Mouse (Mus musculus): ENCODE measurements around the gene Znhit3.

Znhit3 gene

DNA sequence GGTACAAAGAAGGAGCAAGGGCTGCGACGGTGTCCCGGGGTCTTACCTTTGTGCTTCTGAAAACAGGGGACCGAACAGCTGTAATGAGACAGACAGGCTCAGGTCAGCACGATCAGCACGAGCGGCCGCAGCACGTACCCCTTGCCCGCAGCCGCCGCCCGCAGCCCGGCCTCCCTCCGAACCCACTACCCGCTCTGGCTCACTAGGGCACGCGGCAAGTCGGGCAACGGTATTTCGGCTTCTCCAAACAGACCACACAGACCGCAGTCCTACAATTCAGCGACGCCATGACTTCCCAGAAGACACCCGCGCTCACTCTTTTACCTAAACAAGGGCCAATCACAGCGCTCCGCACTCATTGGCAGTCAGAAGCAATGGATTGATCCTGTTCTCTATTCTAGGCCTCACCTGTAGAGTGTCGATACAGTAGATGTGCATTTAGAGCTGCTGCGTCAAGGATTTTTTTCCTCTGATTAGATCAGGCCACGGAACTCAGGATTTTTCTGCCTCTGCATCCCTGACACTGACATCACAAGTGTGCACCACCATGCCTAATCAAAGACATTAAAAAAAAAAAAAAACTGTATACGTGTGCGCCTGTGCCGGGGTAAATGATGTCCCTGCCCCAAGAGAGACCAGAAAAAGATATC is at the start of gene Znhit3:
Gene Znhit3, minus strand, starts transcription at position 314 of the 650 bp plus-strand sequence.
- peak; percentile 81 for DNase-seq (ENCODE audit: extremely low spot score)

DNA sequence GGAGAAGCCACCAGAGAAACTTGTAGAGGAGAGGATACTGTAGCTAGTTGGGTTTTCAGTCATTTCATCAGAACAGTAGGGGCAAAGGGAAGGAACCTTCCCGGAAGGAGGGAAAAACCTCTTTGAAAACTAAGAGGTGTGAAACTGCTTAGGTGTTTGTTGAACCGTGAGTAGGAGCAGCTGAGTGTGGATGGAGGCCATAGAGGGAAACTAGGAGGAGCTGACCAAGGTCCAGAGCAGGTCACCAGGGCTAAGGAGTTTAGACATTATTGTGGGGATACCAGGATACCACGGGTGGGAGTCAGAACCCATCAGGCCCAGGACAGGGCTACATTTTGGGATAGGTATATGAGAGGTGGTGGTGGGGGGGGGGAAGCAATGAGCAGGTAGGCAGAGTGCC is 47.4 kb upstream of the Znhit3 start:
- no peak for DNase-seq (ENCODE audit: extremely low spot score)

DNA sequence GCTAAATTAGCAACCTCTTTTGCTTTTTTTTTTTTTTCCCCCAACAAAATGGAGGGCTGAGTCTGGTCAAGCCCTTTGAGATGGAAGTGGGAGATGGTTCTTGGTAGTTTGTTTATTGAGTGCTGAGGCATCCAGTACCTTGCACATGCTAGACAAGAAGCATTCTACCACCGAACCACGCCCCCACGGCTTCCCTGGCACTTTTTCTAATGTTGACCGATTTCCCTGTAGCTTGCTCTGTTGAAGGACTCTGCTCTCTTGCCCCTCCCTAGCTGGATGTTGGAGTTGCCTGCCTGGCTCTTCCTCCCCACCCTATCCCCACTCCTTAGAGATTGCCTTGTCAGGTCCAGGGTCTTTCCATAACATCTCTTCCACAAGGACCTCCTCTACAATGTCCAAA is 46.4 kb upstream of the Znhit3 start:
- DNase-seq (ENCODE audit: extremely low spot score) = no peak

DNA sequence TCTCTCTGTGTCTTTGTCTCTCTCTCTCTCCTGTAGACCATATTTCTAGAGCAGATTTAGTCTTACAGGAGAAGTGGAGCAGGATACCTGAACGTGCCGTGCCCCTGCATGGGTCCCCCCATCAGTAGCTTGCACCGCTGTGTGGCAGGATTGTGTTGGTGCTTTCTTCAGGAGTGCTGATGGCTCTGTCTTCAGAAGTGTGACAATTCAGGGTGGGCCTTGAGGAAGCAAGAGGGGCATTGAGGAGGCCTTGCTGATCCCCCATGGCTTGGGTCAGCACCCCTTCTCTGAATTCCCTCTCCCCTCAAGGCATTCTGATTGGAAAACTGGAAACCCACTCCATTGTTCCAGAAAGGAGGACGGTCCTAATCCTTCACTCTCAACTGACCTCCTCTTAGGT is 45.4 kb upstream of the Znhit3 start:
- DNase-seq (ENCODE audit: extremely low spot score) = no peak

DNA sequence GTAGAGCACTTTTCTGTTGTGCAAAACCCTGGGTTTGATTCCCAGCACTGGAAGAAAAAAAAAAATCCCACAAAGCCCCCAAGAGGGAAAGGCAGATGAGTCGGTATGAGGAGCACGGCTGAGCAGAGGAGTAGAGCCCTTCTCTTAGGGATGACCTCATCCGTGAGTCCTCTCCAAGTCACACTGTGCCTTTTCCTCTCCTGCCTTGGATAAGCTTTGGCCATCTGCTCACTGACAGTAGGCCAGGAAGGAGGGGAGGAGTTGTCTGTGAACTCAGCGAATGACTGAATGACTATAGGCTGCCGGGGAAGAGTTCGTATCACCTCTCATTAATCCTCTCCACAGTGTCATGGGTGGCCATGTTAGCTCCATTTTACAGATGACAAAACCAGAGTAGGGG is 44.6 kb upstream of the Znhit3 start:
- DNase-seq (ENCODE audit: extremely low spot score) = no peak

DNA sequence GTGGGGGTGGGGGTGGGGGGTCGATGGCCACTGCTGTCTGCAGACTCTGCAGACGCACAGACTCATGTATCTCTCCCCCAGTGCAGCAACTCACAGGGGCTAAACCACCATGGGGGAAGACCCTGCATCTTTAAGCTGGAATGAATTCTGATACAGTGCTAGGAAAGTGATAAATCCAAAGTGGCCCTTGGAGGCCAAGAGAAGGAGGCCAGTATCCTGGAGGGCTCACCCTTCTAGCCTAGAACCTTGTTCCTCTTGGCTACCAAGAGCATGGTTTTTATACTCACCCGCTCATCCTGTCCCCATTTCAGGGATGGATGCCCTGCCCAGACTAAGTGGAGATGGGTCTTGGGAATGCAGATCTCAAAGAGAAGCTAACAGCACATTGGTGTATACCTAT is 44.1 kb upstream of the Znhit3 start:
- no peak for DNase-seq (ENCODE audit: extremely low spot score)

DNA sequence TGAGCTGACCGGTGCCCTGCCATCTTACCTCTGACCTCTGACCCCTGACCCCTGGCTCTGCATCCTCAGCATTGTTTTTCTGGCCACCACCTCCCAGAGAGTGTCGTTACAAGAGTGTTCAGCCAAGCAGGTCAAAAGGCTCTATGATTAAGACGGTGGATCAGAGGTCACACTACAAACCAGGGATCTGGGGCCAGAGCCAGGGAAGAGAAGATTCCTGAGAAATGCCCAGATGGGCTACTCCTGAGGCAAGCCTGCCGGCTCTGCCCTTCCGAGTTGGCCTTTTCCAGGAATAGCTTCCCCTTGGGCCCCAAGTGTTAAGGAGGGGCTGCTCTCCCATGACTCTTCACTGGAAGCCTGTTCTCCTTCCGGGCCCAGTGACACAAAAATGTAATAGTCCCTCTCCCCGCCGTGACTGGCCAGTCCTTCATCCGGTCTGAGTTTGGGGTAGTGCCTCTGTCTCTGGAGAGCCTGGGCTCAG is 43.6 kb upstream of the Znhit3 start:
- peak; percentile 75 for DNase-seq (ENCODE audit: extremely low spot score)

DNA sequence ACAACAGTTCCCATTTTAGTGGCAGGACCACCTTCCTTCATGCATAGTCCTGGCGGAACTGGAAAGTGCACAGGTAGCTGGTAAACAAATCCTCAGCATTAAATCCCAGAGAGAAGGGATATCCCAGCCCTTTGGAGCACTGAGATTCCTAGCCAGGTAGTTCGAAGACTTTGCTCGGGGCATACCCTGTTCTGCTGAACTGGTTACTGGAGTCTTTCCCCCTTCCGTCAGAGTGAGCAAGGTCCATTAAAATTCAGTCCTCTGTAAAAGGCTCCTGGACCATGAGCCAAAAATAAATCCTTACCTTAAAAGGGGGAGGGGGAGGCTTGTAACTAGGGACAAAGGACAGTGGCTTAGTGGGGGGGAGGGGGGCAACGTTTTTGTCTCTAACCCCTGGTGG is 43.0 kb upstream of the Znhit3 start:
- no peak for DNase-seq (ENCODE audit: extremely low spot score)

DNA sequence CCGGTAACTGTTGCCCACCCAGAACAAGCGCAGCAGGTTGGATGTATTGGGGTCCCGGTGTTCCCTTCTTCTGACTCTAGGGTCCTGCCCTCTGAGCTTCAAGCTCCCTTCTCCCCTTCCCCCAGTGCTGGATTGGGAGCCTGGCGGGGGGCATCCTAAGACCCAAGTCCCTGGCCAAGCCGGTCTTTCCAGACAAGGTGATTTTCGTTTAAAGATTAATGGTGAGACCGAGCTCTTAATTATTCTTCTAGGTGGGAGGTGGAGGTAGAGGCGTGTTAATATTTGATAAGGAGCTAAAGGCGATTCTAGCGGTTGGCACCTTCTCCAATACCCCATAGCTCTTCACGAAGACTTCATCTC is 42.1 kb upstream of the Znhit3 start:
- no peak for DNase-seq (ENCODE audit: extremely low spot score)

DNA sequence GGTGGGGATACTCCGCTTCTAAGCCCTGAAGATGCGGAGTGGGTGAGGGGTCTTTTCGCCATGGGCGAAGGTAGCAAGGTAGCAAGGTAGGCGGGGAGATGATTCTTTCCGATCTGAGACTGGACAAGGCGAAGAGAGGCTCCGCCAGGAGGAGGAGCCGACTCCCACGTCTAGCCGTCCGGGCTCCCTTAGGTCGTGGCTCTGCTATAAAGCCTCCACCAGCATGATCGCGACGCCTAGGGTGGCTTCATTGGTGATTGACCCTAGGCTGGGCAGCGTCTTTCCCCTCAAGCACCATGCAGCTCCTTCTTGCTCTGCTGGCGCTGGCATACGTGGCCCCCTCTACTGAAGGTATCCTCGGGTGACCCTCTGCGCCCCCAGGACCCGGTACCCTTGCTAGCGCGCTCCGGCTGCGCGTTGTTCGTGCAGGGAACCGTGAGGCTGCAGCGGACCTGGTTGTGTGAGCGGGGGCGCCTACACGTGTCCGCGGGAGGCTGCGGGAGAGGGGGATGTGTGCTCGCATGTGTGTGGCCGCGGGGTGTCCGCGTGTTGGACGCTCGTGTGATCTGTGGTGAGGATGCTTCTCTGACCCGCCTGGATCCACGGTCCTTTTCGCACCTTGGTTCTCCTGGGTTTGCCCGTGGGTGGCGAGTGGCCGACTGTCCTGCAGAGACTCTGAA is 41.6 kb upstream of the Znhit3 start, which contains the start of gene Car4:
Gene Car4, plus strand, starts transcription at position 196 of the 680 bp plus-strand sequence.
- DNase-seq (ENCODE audit: extremely low spot score) = peak; percentile 40

DNA sequence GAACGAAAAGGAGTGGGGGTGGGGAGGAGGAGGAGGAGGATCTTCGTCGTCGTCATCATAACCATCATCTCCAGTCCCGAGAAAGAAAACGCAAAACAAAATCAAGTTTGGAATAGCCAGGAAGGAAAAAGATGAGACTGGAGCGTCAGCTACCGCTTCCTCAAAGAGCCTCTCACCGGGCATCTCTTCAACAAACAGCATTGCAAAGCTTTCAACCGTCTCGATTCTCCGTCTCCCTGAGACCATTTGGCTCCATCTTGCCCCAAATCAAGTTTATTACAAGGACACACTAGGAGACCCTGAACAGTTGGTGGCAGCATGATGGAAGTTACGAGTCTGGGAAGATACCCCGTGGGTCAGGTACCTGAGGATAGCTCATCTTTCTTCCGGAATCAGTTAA is 41.0 kb upstream of the Znhit3 start:
- no peak for DNase-seq (ENCODE audit: extremely low spot score)

DNA sequence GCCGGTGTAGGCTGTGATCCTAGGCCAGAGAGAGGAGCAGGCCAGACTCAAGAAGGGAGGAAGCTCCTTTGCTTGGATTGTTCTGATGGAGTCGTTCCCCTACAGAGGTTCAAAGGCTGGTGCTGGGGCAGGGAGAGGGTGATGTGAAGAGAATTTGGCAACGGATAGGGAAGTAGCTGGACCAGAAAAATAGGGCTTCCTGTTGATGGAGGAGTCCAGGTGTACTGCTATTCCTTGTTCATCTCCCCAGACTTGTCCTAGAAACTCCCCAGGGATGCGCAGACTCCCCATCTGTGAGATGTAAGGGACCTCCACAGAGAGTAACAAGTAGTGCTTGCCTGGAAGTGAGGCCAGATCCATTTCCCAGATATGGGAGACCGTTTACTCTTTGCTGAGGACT is 40.2 kb upstream of the Znhit3 start:
- DNase-seq (ENCODE audit: extremely low spot score) = no peak

DNA sequence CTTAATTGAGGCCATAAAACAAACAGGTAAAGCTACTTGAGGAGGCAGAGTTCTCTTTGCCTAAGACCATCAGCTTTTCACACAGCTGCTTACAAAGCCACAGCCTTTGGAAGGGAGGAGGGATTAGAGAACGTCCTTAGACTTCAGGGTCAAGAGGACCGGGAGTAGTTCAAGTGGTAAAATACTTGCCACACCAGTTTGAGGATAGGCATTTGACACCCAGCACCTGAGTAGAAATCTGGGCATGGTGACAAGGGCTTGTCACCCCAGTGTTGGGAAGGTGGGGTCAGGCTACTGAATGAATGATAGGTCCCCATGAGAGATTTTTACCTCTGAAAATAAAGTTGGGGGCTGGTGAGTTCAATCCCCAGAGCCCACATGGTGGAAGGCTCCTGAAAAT is 36.4 kb upstream of the Znhit3 start:
- DNase-seq (ENCODE audit: extremely low spot score) = no peak

DNA sequence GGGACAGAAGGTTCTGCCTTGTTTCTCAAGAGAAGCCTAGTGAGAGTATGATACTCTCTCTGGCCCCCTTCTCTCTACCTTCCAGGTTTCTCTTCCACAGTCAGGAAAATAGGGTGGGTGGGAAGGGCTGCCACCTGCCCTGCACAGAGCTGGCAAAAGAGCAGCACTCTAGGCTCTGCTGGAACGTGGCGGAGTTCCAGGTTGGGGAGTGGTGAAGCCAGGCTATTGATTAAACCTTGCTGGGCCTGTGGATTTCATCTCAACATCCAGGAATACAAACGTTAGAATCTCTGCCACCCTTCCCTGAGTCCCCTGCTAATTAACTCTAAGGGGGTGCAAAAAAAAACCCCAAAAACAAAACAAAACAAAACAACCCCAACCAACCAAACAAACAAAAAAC is 32.4 kb upstream of the Znhit3 start:
- no peak for DNase-seq (ENCODE audit: extremely low spot score)

DNA sequence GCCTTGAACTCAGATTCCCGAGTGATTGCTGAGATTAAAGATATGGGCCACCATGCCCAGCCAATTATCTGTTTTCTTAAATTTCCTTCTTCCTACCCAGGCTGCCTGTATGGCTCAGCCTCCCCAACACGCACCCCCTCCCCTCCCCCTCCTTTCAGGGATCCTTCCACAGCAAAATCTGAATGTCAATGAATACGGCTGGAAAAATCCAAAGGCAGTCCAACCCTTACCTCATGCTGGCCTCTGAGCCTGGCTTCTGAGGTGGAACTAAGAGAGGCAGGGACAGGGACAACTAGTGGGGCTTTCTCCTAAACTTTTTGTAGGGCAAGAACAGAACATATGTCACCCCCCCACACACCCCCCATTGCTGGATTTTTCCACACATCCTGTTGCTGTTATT is 31.9 kb upstream of the Znhit3 start:
- no peak for DNase-seq (ENCODE audit: extremely low spot score)

DNA sequence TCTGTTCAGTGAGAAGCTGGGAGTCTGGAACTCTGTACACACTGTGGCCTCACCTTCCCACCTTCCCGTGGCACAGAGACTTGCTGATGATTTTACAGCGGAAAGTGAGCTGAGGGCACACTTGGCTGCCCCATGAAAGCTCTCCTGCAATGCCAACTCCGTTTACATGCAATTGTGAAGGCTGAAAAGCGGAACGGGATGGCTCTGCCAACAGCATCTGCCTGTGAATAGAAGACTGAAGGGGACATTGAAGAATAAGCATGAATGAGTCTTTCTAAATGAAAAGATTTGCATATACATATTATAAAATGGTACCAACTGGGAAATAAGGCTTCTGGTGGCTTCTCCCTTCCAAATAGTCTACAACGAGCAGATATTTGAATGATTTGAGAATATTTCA is 31.0 kb upstream of the Znhit3 start:
- no peak for DNase-seq (ENCODE audit: extremely low spot score)

DNA sequence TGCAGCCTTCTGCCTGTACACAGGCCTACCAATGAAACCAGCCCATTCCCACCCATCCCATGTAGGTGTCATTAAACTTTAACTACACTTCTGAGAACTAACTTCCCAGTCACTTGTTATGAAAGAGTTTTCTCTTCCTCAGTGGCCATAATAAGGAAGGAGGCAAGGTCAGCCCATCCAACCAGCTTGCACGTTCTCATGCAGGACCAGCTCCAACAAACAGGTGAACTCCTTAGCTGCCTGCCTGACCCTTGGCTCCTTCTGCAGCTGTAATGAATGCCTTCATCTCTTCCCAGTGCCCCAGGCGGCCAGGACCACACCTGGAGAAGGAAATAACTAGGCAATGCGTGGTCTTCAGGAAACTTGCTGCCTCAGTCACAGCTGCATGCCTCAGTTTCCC is 29.7 kb upstream of the Znhit3 start:
- no peak for DNase-seq (ENCODE audit: extremely low spot score)

DNA sequence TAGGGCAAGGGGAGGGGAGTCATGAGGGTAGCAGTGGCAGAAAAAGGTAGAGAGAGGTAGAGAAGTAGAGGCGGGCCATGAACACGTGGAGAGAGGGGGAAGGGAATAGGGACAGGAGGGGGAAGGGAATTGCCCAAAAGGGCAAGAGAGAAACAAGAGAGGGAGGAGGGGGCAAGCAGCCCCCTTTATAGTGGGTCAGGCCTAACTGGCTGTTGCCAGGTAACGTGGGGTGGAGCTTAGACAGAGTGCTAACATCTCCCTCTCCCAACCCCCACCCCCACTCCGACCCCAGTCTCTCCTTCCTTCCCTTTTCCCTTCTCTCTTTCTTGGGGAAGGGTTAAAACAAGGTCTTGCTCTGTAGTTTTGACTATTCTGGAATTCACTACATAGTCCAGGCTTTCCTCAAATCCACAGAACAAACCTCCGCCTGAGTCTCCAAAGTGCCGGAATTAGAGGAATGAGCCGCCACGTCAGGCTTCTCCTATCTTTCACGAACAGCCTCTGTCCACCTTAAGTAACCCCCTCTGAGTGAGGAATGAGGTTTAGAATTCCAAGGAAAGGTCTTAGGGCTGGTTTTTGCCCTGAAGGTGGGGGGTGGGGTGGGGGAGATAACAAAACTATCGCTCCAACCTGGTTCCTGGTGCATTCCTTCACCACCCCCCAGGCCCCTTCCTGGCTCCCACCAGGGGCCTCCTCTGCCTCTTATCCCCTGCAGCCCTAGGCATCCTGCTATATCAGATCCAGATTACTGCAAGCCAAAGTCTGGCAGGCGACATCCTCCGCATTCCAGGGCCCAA is 28.7 kb upstream of the Znhit3 start:
- DNase-seq (ENCODE audit: extremely low spot score) = peak; percentile 53

DNA sequence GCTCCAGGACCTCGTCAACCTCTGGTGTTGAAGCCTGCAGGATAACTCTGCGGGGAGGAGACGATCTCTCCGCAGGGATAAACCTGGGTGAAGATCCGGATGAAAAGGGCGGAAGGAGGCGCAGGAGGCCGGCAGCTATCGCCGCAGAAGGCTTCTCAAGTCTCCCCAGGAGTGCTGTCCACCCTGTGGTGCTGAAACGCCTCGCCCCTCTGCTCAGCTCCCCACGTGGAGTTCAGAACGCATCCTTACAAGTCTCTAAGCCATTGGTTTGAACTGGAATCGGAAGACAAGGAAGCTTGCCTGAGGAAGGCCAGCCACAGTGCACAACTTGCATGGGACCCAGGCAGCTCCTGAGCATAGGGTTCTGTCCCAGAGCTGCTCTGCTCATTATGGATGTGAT is 27.8 kb upstream of the Znhit3 start:
- peak; percentile 84 for DNase-seq (ENCODE audit: extremely low spot score)

DNA sequence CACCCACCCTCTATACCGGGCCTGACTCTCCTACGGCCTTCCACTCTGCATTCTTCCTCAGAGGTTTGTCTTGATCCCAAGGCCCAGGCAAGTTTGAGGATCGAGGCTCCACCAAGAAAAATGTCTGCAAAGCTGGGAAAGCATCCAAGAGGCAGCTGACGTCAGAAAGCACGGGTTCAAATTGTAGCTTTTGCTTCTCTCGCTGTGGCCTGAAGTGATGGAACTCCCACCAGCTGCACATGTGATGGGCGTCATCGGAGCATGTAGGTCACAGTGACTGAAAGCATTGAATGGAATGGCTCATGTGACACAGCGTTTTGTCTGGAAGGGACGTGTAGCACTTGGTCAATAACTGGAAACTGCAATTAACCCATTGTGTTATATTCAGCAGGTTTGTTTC is 24.0 kb upstream of the Znhit3 start:
- no peak for DNase-seq (ENCODE audit: extremely low spot score)

DNA sequence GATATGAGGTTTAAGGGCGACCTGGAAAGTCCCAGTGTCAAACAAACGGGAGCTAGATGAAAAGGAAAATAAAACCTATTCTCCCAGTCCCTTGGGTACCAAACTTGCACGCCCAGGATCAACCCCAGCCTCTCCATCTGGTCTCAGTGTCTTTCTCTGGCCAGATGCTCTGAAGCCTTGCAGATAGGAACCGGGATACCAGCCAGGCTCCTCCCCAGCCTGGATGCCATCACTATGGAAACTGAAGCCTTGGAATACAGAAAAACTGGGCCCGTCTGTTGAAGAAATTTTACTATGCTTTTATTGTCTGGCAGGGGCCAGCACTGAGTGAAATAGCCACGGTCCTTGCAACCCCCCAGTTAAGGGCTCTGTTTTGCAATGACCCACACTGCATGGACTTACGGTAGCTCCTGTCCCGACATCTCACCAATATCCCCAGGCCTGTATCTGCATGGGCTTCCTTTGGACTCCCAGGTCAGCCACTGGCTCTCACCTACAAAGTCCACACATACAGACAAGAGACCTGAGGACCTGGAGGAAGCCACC is 23.4 kb upstream of the Znhit3 start:
- DNase-seq (ENCODE audit: extremely low spot score) = no peak

DNA sequence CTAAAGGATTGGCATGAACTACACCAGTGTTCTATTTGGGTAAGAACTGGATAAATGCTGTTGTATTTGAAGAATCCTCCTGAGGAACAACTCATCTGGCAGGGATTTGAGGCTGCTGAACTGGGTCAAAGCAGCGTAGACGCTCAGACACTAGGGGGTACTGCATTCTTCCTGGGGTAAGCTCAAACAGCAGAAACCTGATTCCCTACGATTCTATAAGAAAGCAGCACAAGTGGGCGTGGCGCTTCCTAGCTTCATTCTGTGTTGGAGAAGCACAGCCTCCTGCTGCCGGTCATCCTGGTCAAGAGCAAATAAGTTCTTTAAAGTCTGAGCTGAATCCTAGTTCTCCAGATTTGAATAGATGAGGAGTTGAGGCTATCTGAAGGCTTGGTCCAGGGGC is 16.1 kb upstream of the Znhit3 start:
- no peak for DNase-seq (ENCODE audit: extremely low spot score)

DNA sequence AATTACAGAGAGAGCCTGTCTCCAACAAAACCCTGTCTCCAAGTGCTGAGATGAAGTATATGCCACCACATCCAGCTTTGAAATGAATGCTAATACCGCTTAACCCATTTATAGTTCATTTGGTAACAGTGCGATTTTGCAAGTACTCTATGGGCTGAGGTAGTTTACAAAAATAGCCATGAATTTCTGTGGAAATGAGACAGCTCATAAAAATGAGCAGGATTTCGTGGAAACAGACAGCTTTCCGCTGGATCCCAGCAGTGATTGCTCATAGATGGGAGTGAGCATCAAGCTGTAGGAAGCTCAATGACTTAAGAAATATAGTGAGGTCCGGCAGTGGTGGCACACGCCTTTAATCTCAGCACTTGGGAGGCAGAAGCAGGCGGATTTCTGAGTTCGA is 4.8 kb upstream of the Znhit3 start:
- DNase-seq (ENCODE audit: extremely low spot score) = no peak

Data from embryo, embryonic 9.5 days (tissue).